Mouse (Mus musculus): ENCODE measurements around the gene Rasgef1a. TPM values are rescaled to one million over a fixed set of nuclear protein-coding genes. Genes with fewer than 3 reads are reported as not detected.

Rasgef1a gene
- polyA plus RNA-seq, 1 experiment: 2.3 TPM

DNA sequence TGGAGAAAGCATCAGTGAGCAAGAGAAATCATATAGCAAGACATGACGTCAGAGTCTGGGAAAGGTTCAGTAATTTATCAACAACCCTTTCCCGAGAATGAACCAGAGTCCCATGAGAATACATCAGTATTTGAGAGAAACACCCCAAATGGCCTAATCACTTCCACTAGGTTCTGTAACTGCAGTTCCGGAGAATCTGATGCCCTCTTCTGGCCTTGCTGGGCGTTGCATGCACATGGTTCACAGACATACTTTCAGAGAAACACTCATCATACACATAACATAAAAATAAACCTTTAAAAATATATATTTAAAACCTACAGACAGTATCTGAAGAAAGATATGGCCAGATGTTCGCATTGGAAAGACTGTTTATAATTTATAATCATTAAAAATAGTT lies 3.9 kb upstream of the Rasgef1a start:
- H3K4me3 ChIP-seq (ENCODE audit: insufficient read depth, low read length): no peak overlapping the region
- no peak overlapping the region for H3K27ac ChIP-seq (ENCODE audit: insufficient read depth, low read depth, low read length)
- TF ChIP-seq POLR2A (IDR thresholded peaks at IDR 0.05; ENCODE audit: borderline replicate concordance, low read depth, low read length): no peak
- H3K4me1 ChIP-seq (ENCODE audit: control insufficient read depth, insufficient read depth, low read length): peaks cover 3% of the 10 kb centered on the region; the same call in 1 of the 2 replicates

DNA sequence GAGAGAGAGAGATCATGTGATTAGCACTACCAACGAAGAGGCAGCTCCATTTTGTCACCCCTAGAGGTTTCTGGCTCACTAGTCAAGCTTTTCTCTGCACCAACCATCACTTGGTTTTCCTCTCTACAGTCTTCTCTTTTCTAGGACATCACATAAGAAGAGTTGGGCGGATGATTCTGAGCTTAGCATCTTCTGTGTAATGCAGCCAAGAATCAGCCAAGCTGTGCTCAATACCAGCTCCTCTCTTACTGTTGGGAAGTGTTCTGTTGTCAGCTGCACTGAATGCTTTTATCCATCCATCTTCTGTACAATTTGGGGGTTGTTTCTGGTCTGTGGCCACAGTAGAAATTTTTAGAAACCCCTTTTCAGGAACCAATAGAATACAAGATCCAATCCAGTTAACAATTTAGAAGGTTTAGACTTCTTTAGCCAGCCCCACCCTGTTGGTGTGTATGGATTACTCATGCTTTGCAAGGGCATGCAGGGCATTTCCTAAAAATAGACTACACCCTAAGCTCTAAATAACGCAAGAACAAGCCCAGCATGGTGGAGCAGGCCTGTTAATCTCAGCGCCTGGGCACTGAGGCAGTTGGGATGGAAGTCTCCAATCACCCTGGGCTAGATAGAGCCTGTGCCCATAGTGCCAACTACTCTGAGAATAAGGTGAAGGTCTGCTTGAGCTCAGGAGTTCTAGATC lies 3.2 kb upstream of the Rasgef1a start:
- peaks cover 3% of the 10 kb centered on the region; the same call in 1 of the 2 replicates for H3K4me1 ChIP-seq (ENCODE audit: control insufficient read depth, insufficient read depth, low read length)
- no peak overlapping the region for H3K27ac ChIP-seq (ENCODE audit: insufficient read depth, low read depth, low read length)
- TF ChIP-seq POLR2A (IDR thresholded peaks at IDR 0.05; ENCODE audit: borderline replicate concordance, low read depth, low read length): no peak
- no peak for TF ChIP-seq CTCF (IDR thresholded peaks at IDR 0.05; ENCODE audit: low read depth, low read length)
- H3K4me3 ChIP-seq (ENCODE audit: insufficient read depth, low read length): no peak overlapping the region

DNA sequence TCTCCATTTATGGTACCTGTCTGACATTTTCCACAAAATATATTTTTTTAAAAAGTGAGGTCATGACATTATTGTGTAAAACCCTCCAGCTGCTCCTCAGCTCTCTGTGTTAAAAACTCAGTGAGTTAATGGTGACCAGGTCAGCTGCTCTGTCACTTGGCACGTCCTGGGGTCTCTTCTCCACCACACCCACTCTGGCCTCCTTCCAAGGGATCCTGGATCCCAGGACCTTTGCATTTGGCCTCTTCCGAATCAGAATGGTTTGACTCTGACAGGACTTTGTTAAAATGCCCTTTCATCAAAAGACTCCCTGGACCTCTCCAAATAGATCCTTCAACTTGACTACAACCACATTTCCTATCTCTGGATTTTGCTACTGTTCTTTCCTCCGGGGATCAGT lies 982 bp upstream of the Rasgef1a start:
- Histone ChIP-seq H3K27ac (ENCODE audit: insufficient read depth, low read depth, low read length) (no peak overlapping the region), H3K4me3 (ENCODE audit: insufficient read depth, low read length) (no peak overlapping the region), H3K4me1 (ENCODE audit: control insufficient read depth, insufficient read depth, low read length) (peaks cover 3% of the 10 kb centered on the region; the same call in 1 of the 2 replicates)
- TF ChIP-seq CTCF (IDR thresholded peaks at IDR 0.05; ENCODE audit: low read depth, low read length): no peak
- no peak for TF ChIP-seq POLR2A (IDR thresholded peaks at IDR 0.05; ENCODE audit: borderline replicate concordance, low read depth, low read length)

DNA sequence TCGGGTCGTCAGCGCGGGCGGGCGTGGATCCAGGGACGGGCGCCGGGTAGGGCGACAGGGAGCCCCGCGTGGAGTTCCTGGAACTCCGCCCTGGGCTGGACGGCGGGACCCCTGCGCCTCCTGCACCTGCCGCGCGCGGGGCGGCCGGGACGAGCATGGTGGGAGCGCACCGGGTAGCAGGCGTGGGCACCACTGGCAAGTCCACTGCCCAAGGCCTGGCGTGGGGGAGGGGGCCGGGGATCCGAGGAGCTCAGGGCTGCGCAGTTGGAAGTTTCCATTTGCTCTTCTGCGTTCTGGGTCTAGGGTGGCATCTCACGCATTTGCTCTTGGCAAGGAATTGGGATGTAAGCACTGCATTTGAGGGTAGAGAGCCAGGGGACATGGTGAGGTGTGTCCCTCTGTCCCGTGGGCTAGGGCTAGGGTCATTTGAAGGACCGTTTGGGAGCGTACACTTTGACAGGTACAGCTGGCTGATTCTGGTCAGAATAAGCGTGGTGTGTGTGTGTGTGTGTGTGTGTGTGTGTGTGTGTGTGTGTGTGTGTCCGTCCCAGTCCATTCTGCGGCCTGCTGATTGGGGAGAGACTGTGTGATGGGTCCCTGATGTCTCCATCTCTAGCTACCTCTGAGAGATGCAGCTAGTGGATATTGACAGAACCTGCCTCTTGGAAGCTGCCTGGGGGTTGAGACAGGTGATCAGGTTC lies 528 bp downstream of the Rasgef1a start:
- H3K4me3 ChIP-seq (ENCODE audit: insufficient read depth, low read length): no peak overlapping the region
- peaks cover 3% of the 10 kb centered on the region; the same call in 1 of the 2 replicates for H3K4me1 ChIP-seq (ENCODE audit: control insufficient read depth, insufficient read depth, low read length)
- no peak overlapping the region for H3K27ac ChIP-seq (ENCODE audit: insufficient read depth, low read depth, low read length)
- no peak for TF ChIP-seq CTCF (IDR thresholded peaks at IDR 0.05; ENCODE audit: low read depth, low read length)
- no peak for TF ChIP-seq POLR2A (IDR thresholded peaks at IDR 0.05; ENCODE audit: borderline replicate concordance, low read depth, low read length)

DNA sequence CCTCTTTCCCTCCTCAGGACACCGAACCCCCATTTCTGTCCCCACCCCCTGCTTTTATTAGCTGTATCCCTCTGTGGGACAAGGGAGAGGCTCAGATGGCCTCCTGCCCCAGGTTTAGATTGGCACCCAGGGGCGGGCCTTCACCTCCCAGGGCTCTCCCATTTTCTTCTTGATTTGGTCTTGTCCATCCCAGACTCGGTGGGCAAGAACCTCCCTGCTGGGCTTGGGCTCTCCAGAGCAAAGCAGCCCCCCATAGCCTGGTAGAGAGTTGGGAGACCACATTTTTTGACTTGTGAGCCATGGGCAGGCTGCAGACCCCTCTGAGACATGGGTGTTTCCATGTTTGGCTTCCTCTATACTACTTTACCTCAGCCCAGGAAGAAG lies 1.1 kb downstream of the Rasgef1a start:
- H3K4me3 ChIP-seq (ENCODE audit: insufficient read depth, low read length): no peak overlapping the region
- TF ChIP-seq CTCF (IDR thresholded peaks at IDR 0.05; ENCODE audit: low read depth, low read length) (no peak), POLR2A (IDR thresholded peaks at IDR 0.05; ENCODE audit: borderline replicate concordance, low read depth, low read length) (no peak)
- H3K27ac ChIP-seq (ENCODE audit: insufficient read depth, low read depth, low read length): no peak overlapping the region
- peaks cover 3% of the 10 kb centered on the region; the same call in 1 of the 2 replicates for H3K4me1 ChIP-seq (ENCODE audit: control insufficient read depth, insufficient read depth, low read length)

DNA sequence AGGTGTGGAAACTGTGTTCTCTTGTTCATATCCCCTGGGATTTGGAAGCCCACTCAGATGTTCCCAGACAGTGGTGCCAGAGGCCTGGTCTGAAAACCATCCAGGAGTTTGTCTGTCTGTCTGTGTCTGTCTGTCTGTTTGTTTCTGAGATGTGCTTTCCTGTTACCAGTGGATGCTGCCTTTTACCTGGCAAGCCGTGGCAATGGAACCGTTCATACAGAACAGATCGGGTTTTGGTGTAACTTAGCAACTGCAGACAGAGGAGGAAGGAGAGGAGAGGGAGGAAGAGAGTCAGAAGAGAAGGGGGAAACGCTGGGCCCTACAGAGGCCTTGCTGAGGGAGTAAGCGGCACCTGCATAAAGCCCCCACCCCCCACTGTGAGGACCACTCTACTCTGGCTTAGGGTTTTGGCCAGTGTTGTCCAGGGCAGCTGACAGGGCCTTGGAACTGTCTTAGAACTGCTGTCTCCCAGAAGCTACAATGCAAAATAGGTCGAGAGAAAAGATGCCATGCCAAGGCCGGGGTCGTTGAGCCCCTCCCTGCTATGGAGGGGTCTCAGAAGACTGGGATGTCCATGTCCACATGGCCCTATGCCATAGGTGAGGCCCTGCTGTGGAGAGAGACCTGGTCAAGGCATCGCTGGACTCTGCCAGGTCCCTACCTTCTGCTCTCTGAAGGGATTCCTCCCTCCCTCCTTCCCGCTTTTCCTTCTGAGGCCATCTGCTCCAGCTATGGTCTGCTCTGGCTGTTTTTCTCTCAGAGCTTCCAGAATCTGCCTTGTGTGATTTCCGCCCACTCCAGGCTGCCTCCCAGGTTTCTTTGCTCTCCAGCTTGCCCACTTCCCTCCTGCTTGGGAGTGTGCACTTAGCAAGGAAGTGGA lies 2.0 kb downstream of the Rasgef1a start:
- Histone ChIP-seq H3K27ac (ENCODE audit: insufficient read depth, low read depth, low read length) (no peak overlapping the region), H3K4me1 (ENCODE audit: control insufficient read depth, insufficient read depth, low read length) (peaks cover under 1% of the 10 kb centered on the region; the same call in 1 of the 2 replicates), H3K4me3 (ENCODE audit: insufficient read depth, low read length) (no peak overlapping the region)
- TF ChIP-seq CTCF (IDR thresholded peaks at IDR 0.05; ENCODE audit: low read depth, low read length) (no peak), POLR2A (IDR thresholded peaks at IDR 0.05; ENCODE audit: borderline replicate concordance, low read depth, low read length) (no peak)

DNA sequence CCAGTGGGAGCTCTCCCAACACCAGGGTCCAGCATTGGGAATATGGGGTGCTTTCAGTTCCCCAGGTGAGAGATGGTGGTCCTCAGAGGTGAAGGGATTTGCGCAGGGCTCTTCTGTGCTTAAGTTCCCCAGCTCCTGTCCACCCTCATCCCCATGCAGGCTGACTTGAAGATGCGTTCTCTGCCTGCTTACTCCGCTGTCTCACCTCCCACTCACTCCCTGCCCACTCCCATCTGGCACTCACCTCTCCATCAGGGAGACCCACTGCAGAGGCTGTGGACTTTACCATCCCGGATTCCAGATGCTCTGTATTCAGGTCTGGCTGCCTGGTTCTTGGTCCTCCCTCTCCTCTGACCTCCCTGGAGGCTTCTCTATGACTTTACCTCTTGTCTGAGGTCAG lies 3.6 kb downstream of the Rasgef1a start:
- H3K4me3 ChIP-seq (ENCODE audit: insufficient read depth, low read length): no peak overlapping the region
- TF ChIP-seq POLR2A (IDR thresholded peaks at IDR 0.05; ENCODE audit: borderline replicate concordance, low read depth, low read length): no peak
- no peak for TF ChIP-seq CTCF (IDR thresholded peaks at IDR 0.05; ENCODE audit: low read depth, low read length)
- no peak overlapping the region for H3K27ac ChIP-seq (ENCODE audit: insufficient read depth, low read depth, low read length)
- H3K4me1 ChIP-seq (ENCODE audit: control insufficient read depth, insufficient read depth, low read length): no peaks in the 10 kb centered on the region

DNA sequence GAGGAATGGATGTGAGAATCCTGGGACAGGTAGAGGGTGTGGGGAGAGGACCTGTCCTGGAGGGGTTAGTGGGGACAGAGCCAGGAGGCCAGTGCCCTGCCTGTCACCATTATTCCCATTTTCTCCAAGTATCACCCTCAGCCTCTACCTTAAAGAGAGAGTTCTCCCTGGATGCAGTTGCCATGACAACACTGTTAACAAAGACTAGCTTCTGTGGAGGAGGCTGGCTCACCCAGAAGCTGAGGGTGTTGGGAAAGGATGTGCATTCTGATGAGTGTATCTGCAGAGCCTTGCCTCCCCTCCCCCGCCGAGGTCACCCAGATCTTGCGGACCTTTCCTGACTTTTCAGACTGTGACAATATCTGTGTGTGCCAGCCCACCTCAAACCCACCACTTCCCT lies 4.7 kb downstream of the Rasgef1a start:
- Histone ChIP-seq H3K4me3 (ENCODE audit: insufficient read depth, low read length) (no peak overlapping the region), H3K4me1 (ENCODE audit: control insufficient read depth, insufficient read depth, low read length) (no peaks in the 10 kb centered on the region), H3K27ac (ENCODE audit: insufficient read depth, low read depth, low read length) (no peak overlapping the region)
- TF ChIP-seq CTCF (IDR thresholded peaks at IDR 0.05; ENCODE audit: low read depth, low read length) (no peak), POLR2A (IDR thresholded peaks at IDR 0.05; ENCODE audit: borderline replicate concordance, low read depth, low read length) (no peak)

DNA sequence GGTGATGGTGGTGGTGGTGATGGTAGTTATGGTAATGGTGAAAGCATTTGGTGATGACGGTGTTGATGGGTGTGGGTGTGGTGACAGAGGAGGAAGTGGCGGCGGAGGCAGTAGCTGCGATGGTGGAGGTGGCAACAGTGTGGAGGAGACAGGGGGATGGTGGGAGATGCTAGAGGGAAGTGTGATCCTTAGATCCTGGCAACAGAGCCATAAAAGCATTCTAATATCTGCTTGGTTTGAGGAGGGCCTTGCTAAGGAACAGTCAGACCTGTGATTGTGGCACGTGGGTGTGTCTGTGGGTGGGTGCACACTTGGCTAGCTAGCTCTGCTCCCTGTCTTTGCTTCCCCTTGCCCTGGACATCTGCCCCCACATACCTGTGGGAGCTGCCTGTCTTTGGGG lies 7.4 kb downstream of the Rasgef1a start:
- Histone ChIP-seq H3K27ac (ENCODE audit: insufficient read depth, low read depth, low read length) (no peak overlapping the region), H3K4me1 (ENCODE audit: control insufficient read depth, insufficient read depth, low read length) (no peaks in the 10 kb centered on the region), H3K4me3 (ENCODE audit: insufficient read depth, low read length) (no peak overlapping the region)
- no peak for TF ChIP-seq POLR2A (IDR thresholded peaks at IDR 0.05; ENCODE audit: borderline replicate concordance, low read depth, low read length)
- TF ChIP-seq CTCF (IDR thresholded peaks at IDR 0.05; ENCODE audit: low read depth, low read length): no peak

Data from bone marrow macrophage, adult 2 months (primary cell).